Mouse (Mus musculus) layer of hippocampus, postnatal 36 days (tissue): Measurements from ENCODE around the gene Usp24. TPM values are rescaled to one million over a fixed set of nuclear protein-coding genes. Genes with fewer than 3 reads are reported as not detected.

Source experiments
- DNase-seq, 2 experiments: peaks; one replicate each; pipeline ENCODE4 v3.0.0; 2022
- total RNA-seq, 2 experiments: library from RNA; stranded (reverse); gene quantifications; 2 replicates each; pipeline ENCODE4 v1.2.3; 2021

The Usp24 gene
- total RNA-seq, 2 experiments from 2014 or later = 38.7 to 44.0 TPM

- DNase-seq = no peak
Observed at GRCm38 (mm10) chr4:106430431-106430830, 114.4 kb downstream of the Usp24 start.

GRCm38 (mm10) chr4:106435426-106435825 lies 119.4 kb downstream of the Usp24 start:
- DNase-seq = no peak

DNA sequence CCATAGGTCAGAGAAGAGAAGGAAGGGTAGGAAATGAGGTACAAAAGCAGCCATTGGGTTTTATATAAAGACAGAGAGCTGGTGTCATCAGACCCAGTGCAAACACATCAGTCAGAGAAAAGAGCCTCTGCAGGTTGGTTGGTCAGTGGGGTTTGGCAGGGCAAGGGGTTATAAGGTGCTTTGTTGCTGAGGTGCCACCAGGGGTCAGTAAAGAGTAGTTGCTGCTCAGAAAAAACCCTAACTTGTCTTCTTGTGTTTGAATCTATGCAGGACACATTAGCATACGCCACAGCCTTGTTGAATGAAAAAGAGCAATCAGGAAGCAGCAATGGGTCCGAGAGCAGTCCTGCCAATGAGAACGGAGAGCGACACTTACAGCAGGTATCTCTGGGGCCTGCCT lies 120.5 kb downstream of the Usp24 start:
- no peak for DNase-seq

DNA sequence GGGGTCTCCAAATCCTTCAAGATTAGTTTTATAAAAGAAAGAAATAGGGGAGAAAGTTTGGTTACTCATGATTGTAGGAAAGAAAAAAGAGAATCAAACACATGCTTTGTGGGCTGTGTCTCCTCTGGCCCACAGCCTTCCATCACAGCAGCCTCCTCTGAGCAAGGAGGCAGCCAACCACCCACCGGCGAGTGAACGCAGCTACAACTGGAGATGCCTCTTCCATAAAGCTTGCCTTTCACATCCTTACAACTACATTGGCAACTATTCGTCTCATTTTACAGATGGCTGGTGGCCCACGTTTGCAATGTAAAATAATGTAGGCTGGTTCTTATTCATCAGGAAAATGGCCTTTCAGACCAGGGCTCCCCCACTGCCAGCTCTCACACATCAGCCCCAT lies 121.2 kb downstream of the Usp24 start:
- DNase-seq = no peak

- DNase-seq = no peak
Observed at GRCm38 (mm10) chr4:106438763-106439162, 122.8 kb downstream of the Usp24 start.

GRCm38 (mm10) chr4:106443182-106443581 lies 127.2 kb downstream of the Usp24 start:
- DNase-seq = no peak

DNA sequence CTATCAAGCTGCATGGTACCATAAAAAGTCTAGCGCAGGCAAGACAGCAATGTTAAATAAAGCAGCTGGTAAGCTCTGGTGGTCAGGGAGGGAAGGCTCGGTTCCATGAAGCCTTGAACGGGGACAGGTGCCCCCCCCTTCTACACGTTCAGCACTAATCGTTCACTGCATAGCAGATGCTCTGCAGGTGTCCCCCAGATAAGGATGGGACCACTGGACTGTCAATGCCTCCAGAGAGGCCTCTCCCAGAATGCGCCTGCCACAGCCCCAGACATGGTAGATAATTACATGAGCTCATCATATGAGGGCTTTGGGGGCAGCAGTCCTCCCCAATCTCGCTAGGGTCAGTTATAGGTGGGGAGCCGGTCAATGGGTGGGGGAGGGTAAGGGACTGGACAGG lies 133.3 kb downstream of the Usp24 start:
- no peak for DNase-seq

DNA sequence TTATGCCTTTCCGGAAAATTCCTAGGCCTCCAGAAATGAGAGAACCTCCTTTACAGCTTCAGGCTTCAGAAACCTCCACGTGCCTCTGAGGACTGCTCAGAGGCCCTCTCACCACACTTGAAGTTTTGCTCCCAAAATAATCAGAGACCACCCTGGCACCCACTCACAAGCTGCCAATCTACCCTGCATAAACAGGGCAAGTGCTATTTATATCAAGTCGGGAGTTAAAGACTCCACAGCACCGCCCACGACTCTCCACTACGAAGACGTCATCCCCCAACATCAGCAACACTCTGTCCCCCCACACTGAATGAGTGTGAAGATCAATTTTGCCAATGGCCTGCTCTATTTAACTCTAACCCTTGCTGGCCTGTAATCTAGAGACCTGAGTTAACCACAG lies 136.4 kb downstream of the Usp24 start:
- DNase-seq = no peak

- DNase-seq = no peak
Observed at GRCm38 (mm10) chr4:106453108-106453507, 137.1 kb downstream of the Usp24 start.

DNA sequence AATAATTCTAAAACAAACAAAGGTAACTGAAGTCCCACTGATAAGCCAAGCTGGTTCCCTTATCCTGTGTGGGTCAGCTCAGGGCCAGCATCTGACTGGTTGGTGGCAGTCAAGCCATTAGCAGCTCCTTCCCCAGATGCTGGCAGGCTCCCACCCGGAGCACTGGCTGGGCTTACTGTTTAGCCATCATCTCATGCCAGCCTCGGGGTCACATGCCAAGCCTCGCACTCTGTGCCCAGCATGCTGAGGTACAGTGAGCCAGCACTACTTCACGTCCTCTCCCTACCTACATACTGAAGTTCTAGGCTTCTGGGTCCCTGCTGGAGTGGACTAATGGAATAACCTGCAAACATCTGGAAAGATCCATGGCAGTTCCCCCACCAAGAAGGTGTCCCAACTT lies 137.5 kb downstream of the Usp24 start:
- no peak for DNase-seq

GRCm38 (mm10) chr4:106454541-106454940 lies 138.5 kb downstream of the Usp24 start:
- DNase-seq = no peak

GRCm38 (mm10) chr4:106462016-106462415 lies 146.0 kb downstream of the Usp24 start:
- no peak for DNase-seq

- no peak for DNase-seq
Observed at GRCm38 (mm10) chr4:106462524-106462923, 146.5 kb downstream of the Usp24 start.

- no peak for DNase-seq
Observed at GRCm38 (mm10) chr4:106463174-106463801, 147.3 kb downstream of the Usp24 start.

GRCm38 (mm10) chr4:106467420-106468110 lies 151.6 kb downstream of the Usp24 start:
- DNase-seq = no peak

DNA sequence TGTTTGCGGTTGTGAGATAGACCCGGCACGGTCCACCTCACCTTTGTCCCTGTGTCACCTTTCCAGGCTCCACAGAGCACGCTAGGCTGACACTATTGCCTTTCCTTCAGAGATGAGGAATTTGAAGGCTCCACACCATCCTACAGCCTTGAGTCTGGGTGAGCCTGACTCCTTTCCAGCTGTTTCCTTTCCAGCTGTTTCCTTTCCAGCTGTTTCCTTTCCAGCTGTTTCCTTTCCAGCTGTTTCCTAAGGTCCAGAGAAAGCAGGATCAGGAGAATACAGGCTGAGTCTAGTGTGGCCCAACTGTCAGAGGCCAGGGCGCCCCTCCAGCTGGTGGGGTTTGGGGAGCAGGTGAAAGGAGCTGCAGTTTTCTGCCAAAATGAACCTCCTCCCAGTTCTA lies 154.9 kb downstream of the Usp24 start:
- DNase-seq = no peak

GRCm38 (mm10) chr4:106472335-106472734 lies 156.3 kb downstream of the Usp24 start:
- peak; percentile 61 to 69 for DNase-seq

DNA sequence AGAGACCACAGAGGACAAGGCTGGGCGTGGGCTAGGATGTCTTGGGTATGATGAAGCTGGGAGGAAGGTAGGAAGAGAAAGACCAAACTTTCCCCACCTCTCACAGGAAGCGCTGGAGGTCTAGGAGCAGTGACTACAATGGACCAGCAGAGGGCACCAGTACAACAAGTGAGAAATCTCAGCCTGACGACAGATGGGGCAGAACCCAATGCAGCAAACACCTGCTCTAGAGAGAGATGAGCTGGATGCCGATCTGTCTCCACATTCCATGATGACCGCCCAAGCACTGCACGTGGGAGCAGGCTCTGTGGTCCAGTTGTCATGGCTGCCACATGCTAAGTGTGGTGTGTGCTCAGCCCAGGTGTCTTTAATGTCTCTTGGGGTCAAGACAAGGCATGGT lies 158.2 kb downstream of the Usp24 start:
- DNase-seq = peak; percentile 44 to 50

DNA sequence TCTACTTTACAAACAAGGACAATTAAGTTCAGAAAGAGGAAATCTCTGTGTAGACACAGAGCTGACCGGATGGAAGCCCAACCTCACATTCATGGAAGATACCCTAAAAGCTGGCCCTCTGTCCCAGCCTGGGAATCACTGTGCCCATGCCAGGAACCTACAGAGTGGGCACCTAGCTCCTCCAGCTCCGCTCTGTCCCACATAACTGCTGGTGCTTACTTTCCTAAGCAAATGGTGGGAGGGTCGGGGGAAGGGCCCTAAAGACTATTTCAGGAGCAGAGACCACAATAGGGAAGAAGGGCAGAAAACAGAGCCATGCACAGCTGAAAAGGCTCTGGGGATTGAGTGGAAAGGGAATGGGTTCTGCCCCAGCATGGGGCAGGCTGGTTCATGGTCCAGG lies 164.5 kb downstream of the Usp24 start:
- no peak for DNase-seq

GRCm38 (mm10) chr4:106483215-106483727 lies 167.3 kb downstream of the Usp24 start:
- no peak for DNase-seq

- no peak for DNase-seq
Observed at GRCm38 (mm10) chr4:106483831-106484230, 167.8 kb downstream of the Usp24 start.

DNA sequence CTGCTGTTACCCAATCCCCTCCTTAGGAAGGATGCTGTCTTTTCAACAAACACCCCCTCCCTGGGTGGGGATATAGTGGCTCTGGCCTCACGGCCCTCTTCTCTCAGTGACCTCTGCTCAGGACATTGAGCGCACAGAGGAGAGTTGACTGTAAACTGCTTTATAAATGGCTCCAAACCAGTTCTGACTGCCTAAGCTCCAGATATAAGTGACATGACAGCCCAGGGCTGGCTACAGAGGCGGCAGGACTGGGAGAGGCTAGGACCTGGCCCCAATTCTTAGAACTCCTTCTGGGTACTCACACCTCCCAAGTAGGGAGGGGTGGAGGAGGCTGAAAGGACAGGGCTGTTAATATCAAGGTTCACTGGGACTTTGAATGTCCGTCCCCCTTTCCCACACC lies 174.6 kb downstream of the Usp24 start:
- no peak for DNase-seq
